Mouse (Mus musculus) erythroblast, embryonic 14.5 days (primary cell): ENCODE measurements around the gene Dnaja4.

Experiments
- GATA1 ChIP-seq: IDR thresholded peaks from 2 replicates; pipeline ENCODE4 v1.6.1; 2012; ENCODE audit warnings: low read length, inconsistent platforms, mixed read lengths
- TAL1 ChIP-seq: IDR thresholded peaks from 3 replicates; pipeline ENCODE4 v1.6.1; 2012; ENCODE audit warnings: low read length, inconsistent platforms, mixed read lengths

DNA sequence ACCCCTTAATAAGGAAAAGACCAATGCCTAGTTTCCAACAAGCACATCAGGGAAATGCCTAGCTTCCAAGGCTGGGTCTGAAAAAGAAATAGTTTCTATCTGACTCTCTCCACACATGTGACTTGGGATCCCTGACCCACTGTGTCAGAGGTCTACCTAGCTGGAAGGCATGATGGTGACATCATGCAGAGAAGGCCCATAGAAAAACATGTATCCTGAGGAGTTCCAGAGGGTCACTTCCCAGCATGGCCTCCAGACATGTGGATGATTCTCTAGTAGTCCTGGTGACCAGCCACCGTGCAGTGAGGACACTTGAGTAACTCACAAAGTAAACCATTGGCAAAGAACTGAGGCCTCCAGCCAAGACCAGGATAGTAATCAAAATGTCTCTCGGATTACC lies 42.8 kb upstream of the Dnaja4 start:
- TF ChIP-seq GATA1 (no peak), TAL1 (no peak)
